Mouse (Mus musculus) brain, embryonic 14.5 days (tissue): ENCODE measurements around the gene Cst3.

Source experiments
- CTCF ChIP-seq: fragments of 200-500 bp; IDR thresholded peaks from 2 replicates; pipeline ENCODE4 v1.5.1; 2012; ENCODE audit warnings: inconsistent platforms, mild to moderate bottlenecking, moderate library complexity, borderline replicate concordance; ENCODE audit not compliant: insufficient read depth, insufficient read length; ENCODE audit errors: extremely low read depth
- POLR2A ChIP-seq: fragments of 200-500 bp; IDR thresholded peaks from 2 replicates; pipeline ENCODE4 v1.6.1; 2012; ENCODE audit warnings: mild to moderate bottlenecking, inconsistent platforms, borderline replicate concordance; ENCODE audit not compliant: poor library complexity, insufficient read depth, insufficient read length, severe bottlenecking; ENCODE audit errors: extremely low read depth

GRCm38 (mm10) chr2:148893107-148893506 is 17.6 kb upstream of the Cst3 start:
- no peak for TF ChIP-seq CTCF
- TF ChIP-seq POLR2A = no peak
